ENCODE assay signal across 8 mouse cellular contexts in genomic region chr3:95041625-95042024, GRCm38 (mm10). TPM values are rescaled to one million over a fixed set of nuclear protein-coding genes. Genes with fewer than 3 reads are reported as not detected.
A peak's percentile ranks its signal among the peaks of the same experiment; 100 is the strongest.
DNase-seq lines count a peak whose midpoint lies in the region; ATAC-seq lines count a peak whose summit lies in the region.

No protein-coding gene starts in this region.

- 14% methylated on average over 3 of the region's 3 CpGs for WGBS in heart, embryonic 10.5 days
- 17% methylated on average over 3 of the region's 3 CpGs for WGBS in forebrain, embryonic 11.5 days
- WGBS in liver, embryonic 12.5 days (ENCODE audit: insufficient replicate concordance): 8% methylated on average over 3 of the region's 3 CpGs

- intact Hi-C loops in heart, postnatal 14 days (cut with DNase I): no loop called here

- no peaks in the 10 kb centered on the region for H3K9me3 ChIP-seq in heart, embryonic 10.5 days
- no peaks in the 10 kb centered on the region for H3K9me3 ChIP-seq in forebrain, embryonic 11.5 days (ENCODE audit: control insufficient read depth, low read length)
- H3K9me3 ChIP-seq in liver, embryonic 12.5 days (replicated peaks): no peaks in the 10 kb centered on the region

- no peak for ATAC-seq in forebrain, embryonic 11.5 days (replicated peaks; ENCODE audit: low FRiP score)
- ATAC-seq in liver, embryonic 12.5 days: no peak
- ATAC-seq in frontal cortex, adult (ENCODE audit: low TSS enrichment): no peak

- peak overlapping the region; percentile 86 for H3K9ac ChIP-seq in forebrain, embryonic 11.5 days (ENCODE audit: low read length)
- H3K9ac ChIP-seq in liver, embryonic 12.5 days: peak overlapping the region; percentile 80

- no peak for DNase-seq in heart, embryonic 10.5 days (ENCODE audit: low spot score)
- DNase-seq in heart, postnatal 14 days: no peak
- DNase-seq in 3T3-L1 (ENCODE audit: low read depth, low spot score): peak; percentile 20
- no peak for DNase-seq in forebrain, embryonic 11.5 days (ENCODE audit: low spot score)
- DNase-seq in embryo, embryonic 10 days (ENCODE audit: low spot score): no peak
- no peak for DNase-seq in frontal cortex, adult 2 months (ENCODE audit: extremely low spot score in 1 of 2, low spot score in 1 of 2)

- peak overlapping the region; percentile 69 for H3K4me2 ChIP-seq in forebrain, embryonic 11.5 days (ENCODE audit: low read depth, low read length, severe bottlenecking)
- peak overlapping the region; percentile 81 for H3K4me2 ChIP-seq in liver, embryonic 12.5 days

- peaks cover 11% of the 10 kb centered on the region; the same call in 1 of the 2 replicates for H3K4me1 ChIP-seq in heart, embryonic 10.5 days
- H3K4me1 ChIP-seq in forebrain, embryonic 11.5 days (replicated peaks; ENCODE audit: control insufficient read depth, insufficient read depth, low read length): 0 out of 2 replicates have a peak, but pooled peaks cover 2% of the 10 kb centered on the region
- peaks cover 39% of the 10 kb centered on the region for H3K4me1 ChIP-seq in liver, embryonic 12.5 days

- H3K4me3 ChIP-seq in heart, embryonic 10.5 days: peak overlapping the region; percentile 77
- peak overlapping the region; percentile 81 for H3K4me3 ChIP-seq in forebrain, embryonic 11.5 days (ENCODE audit: low read depth, low read length)
- peak overlapping the region; percentile 69 for H3K4me3 ChIP-seq in liver, embryonic 12.5 days

- peak overlapping the region; percentile 86; the same call in 1 of the 2 replicates for H3K27ac ChIP-seq in heart, embryonic 10.5 days
- no peak overlapping the region for H3K27ac ChIP-seq in forebrain, embryonic 11.5 days (ENCODE audit: low read depth, low read length)
- H3K27ac ChIP-seq in liver, embryonic 12.5 days: peak overlapping the region; percentile 83

- H3K27me3 ChIP-seq in heart, embryonic 10.5 days (ENCODE audit: insufficient read depth, poor library complexity, severe bottlenecking): no peaks in the 10 kb centered on the region
- no peaks in the 10 kb centered on the region for H3K27me3 ChIP-seq in forebrain, embryonic 11.5 days (ENCODE audit: control insufficient read depth, insufficient read depth, low read length)
- no peaks in the 10 kb centered on the region for H3K27me3 ChIP-seq in liver, embryonic 12.5 days (replicated peaks)

- H3K36me3 ChIP-seq in heart, embryonic 10.5 days: peaks cover 30% of the 10 kb centered on the region
- H3K36me3 ChIP-seq in forebrain, embryonic 11.5 days (ENCODE audit: control insufficient read depth, insufficient read depth, low read length): no peaks in the 10 kb centered on the region
- H3K36me3 ChIP-seq in liver, embryonic 12.5 days: peaks cover 38% of the 10 kb centered on the region

RNA-seq across cellular contexts. Expression of gene Psmd4, which starts 0.8 kb away (rescaled TPM):
- polyA plus RNA-seq in heart, embryonic 10.5 days (2016; fragmentation: Nextera tagmentation; extraction: Ambion mirVana): 282 and 332 TPM in 2 replicates
- 100 to 1,000 TPM; 118 to 132 TPM for total RNA-seq in heart, postnatal 14 days (2021)
- polyA plus RNA-seq in forebrain, embryonic 11.5 days (2014; fragmentation: Nextera tagmentation; extraction: Ambion mirVana): 312 and 325 TPM in 2 replicates
- 216 and 229 TPM in 2 replicates for polyA plus RNA-seq in liver, embryonic 12.5 days (2016; fragmentation: Nextera tagmentation; extraction: Ambion mirVana)
- polyA plus RNA-seq in frontal cortex, adult 2 months (2012; rRNA removed): 219 and 229 TPM in 2 replicates

RNA-seq across cellular contexts. Expression of gene Zfp687, which starts 26.4 kb away (rescaled TPM):
- 28.1 and 28.2 TPM in 2 replicates for polyA plus RNA-seq in heart, embryonic 10.5 days (2016; fragmentation: Nextera tagmentation; extraction: Ambion mirVana)
- total RNA-seq in heart, postnatal 14 days (2021): 10 to 100 TPM; 15.4 to 16.8 TPM
- polyA plus RNA-seq in forebrain, embryonic 11.5 days (2014; fragmentation: Nextera tagmentation; extraction: Ambion mirVana): 43.1 and 44.2 TPM in 2 replicates
- polyA plus RNA-seq in liver, embryonic 12.5 days (2016; fragmentation: Nextera tagmentation; extraction: Ambion mirVana): 12.6 and 14.4 TPM in 2 replicates
- 18.4 and 20.9 TPM in 2 replicates for polyA plus RNA-seq in frontal cortex, adult 2 months (2012; rRNA removed)
